Mouse (Mus musculus) midbrain, embryonic 16.5 days (tissue): Measurements from ENCODE around the gene Slc3a1. TPM values are rescaled to one million over a fixed set of nuclear protein-coding genes. Genes with fewer than 3 reads are reported as not detected.

Experiments used
- ATAC-seq: fragments of 200-750 bp; cut with Nextera tagmentation; 2 replicates; pipeline ENCODE4 v1.8.0; 2017; ENCODE audit warnings: moderate TSS enrichment
- H3K27ac ChIP-seq: fragments of 300-500 bp; sonication (generic); 2 replicates; pipeline ENCODE4 v1.5.1; 2014; ENCODE audit warnings: mild to moderate bottlenecking, low read length, mixed read lengths
- H3K27me3 ChIP-seq: fragments of 300-500 bp; sonication (generic); 2 replicates; pipeline ENCODE4 v1.6.1; 2014; ENCODE audit warnings: low read depth, low read length, mixed read lengths; ENCODE audit not compliant: control insufficient read depth, insufficient read depth
- H3K36me3 ChIP-seq: fragments of 300-500 bp; sonication (generic); 2 replicates; pipeline ENCODE4 v1.6.1; 2014; ENCODE audit warnings: mild to moderate bottlenecking, low read length, moderate library complexity, mixed read lengths; ENCODE audit not compliant: control insufficient read depth, insufficient read depth
- H3K4me1 ChIP-seq: fragments of 300-500 bp; sonication (generic); 2 replicates; pipeline ENCODE4 v1.6.1; 2014; ENCODE audit warnings: mild to moderate bottlenecking, low read length, mixed read lengths; ENCODE audit not compliant: control insufficient read depth, insufficient read depth
- H3K4me2 ChIP-seq: fragments of 300-500 bp; sonication (generic); 2 replicates; pipeline ENCODE4 v1.6.1; 2014; ENCODE audit warnings: mild to moderate bottlenecking, low read length, mixed read lengths
- H3K4me3 ChIP-seq: fragments of 300-500 bp; sonication (generic); 2 replicates; pipeline ENCODE4 v1.5.1; 2014; ENCODE audit warnings: low read depth, mild to moderate bottlenecking, low read length, moderate library complexity, mixed read lengths
- H3K9ac ChIP-seq: fragments of 300-500 bp; sonication (generic); 2 replicates; pipeline ENCODE4 v1.6.1; 2014; ENCODE audit warnings: low read depth, low read length, mixed read lengths
- H3K9me3 ChIP-seq: fragments of 300-500 bp; sonication (generic); replicated peaks from 2 replicates; pipeline ENCODE4 v1.6.1; 2014; ENCODE audit warnings: mild to moderate bottlenecking, low read length, mixed read lengths; ENCODE audit not compliant: control insufficient read depth, poor library complexity, severe bottlenecking
- WGBS: fragments of 180-500 bp; shearing (Covaris S2); extraction: QIAGEN DNeasy Blood & Tissue Kit; methylation state at CpG from one replicate; pipeline ENCODE4 v1.1.7; 2014; 5-methylcytosine and 5-hydroxymethylcytosine counted together
- polyA plus RNA-seq: library from polyadenylated mRNA; unstranded; fragments of >200 nt; fragmentation: Nextera tagmentation; extraction: Ambion mirVana; gene quantifications from 2 replicates; pipeline ENCODE4 v1.2.1, GENCODE M21; 2015

Gene Slc3a1
- polyA plus RNA-seq, 1 experiment from 2014 or later, result 0.20 TPM

GRCm38 (mm10) chr17:85027247-85027646, 929 bp upstream of the Slc3a1 start:
- H3K27me3 ChIP-seq, result no peaks in the 10 kb centered on the region

GRCm38 (mm10) chr17:85028797-85029196, 621 bp downstream of the Slc3a1 start:
- H3K9ac ChIP-seq, result no peak overlapping the region
- no peak for ATAC-seq
- 94% methylated on average over 10 of the region's 10 CpGs for WGBS

More at GRCm38 (mm10) chr17:85027247-85027646, 929 bp upstream of the Slc3a1 start:
- H3K4me1 ChIP-seq, result no peaks in the 10 kb centered on the region; the same call in 1 of the 2 replicates
- no peak for ATAC-seq
- WGBS, result 85% methylated on average over 3 of the region's 3 CpGs
- no peak overlapping the region for H3K9ac ChIP-seq
- H3K9me3 ChIP-seq, result no peaks in the 10 kb centered on the region
- no peak overlapping the region for H3K27ac ChIP-seq
- no peak overlapping the region for H3K4me3 ChIP-seq
- H3K36me3 ChIP-seq, result no peaks in the 10 kb centered on the region
- no peak overlapping the region for H3K4me2 ChIP-seq

GRCm38 (mm10) chr17:85030651-85031050, 2.5 kb downstream of the Slc3a1 start:
- WGBS, result 74% methylated on average over 5 of the region's 5 CpGs
- ATAC-seq, result no peak
- no peak overlapping the region for H3K4me3 ChIP-seq
- H3K27ac ChIP-seq, result no peak overlapping the region
- no peak overlapping the region for H3K9ac ChIP-seq
- H3K36me3 ChIP-seq, result no peaks in the 10 kb centered on the region
- H3K27me3 ChIP-seq, result no peaks in the 10 kb centered on the region
- H3K9me3 ChIP-seq, result no peaks in the 10 kb centered on the region
- H3K4me2 ChIP-seq, result no peak overlapping the region
- no peaks in the 10 kb centered on the region for H3K4me1 ChIP-seq

More at GRCm38 (mm10) chr17:85028797-85029196, 621 bp downstream of the Slc3a1 start:
- no peak overlapping the region for H3K27ac ChIP-seq
- no peaks in the 10 kb centered on the region for H3K27me3 ChIP-seq
- no peaks in the 10 kb centered on the region for H3K36me3 ChIP-seq
- H3K4me1 ChIP-seq, result no peaks in the 10 kb centered on the region; the same call in 1 of the 2 replicates
- no peak overlapping the region for H3K4me2 ChIP-seq
- H3K9me3 ChIP-seq, result no peaks in the 10 kb centered on the region
- no peak overlapping the region for H3K4me3 ChIP-seq

GRCm38 (mm10) chr17:85033087-85033486, 4.9 kb downstream of the Slc3a1 start:
- Histone ChIP-seq H3K27me3 (no peaks in the 10 kb centered on the region), H3K36me3 (no peaks in the 10 kb centered on the region), H3K9me3 (no peaks in the 10 kb centered on the region), H3K4me3 (no peak overlapping the region), H3K9ac (no peak overlapping the region), H3K4me1 (no peaks in the 10 kb centered on the region), H3K27ac (no peak overlapping the region), H3K4me2 (no peak overlapping the region)
- 88% methylated on average over 3 of the region's 3 CpGs for WGBS
- ATAC-seq, result no peak

GRCm38 (mm10) chr17:85034068-85034467, 5.9 kb downstream of the Slc3a1 start:
- no peaks in the 10 kb centered on the region for H3K36me3 ChIP-seq
- no peak overlapping the region for H3K4me2 ChIP-seq
- 60% methylated on average over 11 of the region's 11 CpGs for WGBS
- H3K9me3 ChIP-seq, result no peaks in the 10 kb centered on the region
- H3K27ac ChIP-seq, result no peak overlapping the region
- H3K4me1 ChIP-seq, result no peaks in the 10 kb centered on the region
- H3K27me3 ChIP-seq, result no peaks in the 10 kb centered on the region
- no peak overlapping the region for H3K9ac ChIP-seq
- H3K4me3 ChIP-seq, result no peak overlapping the region
- 0 out of 2 replicates have a peak, but pooled peaks have one; percentile 54 for ATAC-seq

GRCm38 (mm10) chr17:85037855-85038254, 9.7 kb downstream of the Slc3a1 start:
- H3K27ac ChIP-seq, result no peak overlapping the region
- ATAC-seq, result no peak
- no peak overlapping the region for H3K4me3 ChIP-seq
- 86% methylated on average over 5 of the region's 5 CpGs for WGBS
- H3K4me2 ChIP-seq, result no peak overlapping the region
- H3K36me3 ChIP-seq, result no peaks in the 10 kb centered on the region
- no peaks in the 10 kb centered on the region for H3K9me3 ChIP-seq
- no peak overlapping the region for H3K9ac ChIP-seq
- no peaks in the 10 kb centered on the region for H3K4me1 ChIP-seq
- H3K27me3 ChIP-seq, result no peaks in the 10 kb centered on the region

GRCm38 (mm10) chr17:85038311-85038710, 10.1 kb downstream of the Slc3a1 start:
- Histone ChIP-seq H3K27me3 (no peaks in the 10 kb centered on the region), H3K4me2 (no peak overlapping the region), H3K4me3 (no peak overlapping the region), H3K9me3 (no peaks in the 10 kb centered on the region), H3K27ac (no peak overlapping the region), H3K4me1 (no peaks in the 10 kb centered on the region), H3K36me3 (no peaks in the 10 kb centered on the region), H3K9ac (no peak overlapping the region)
- 91% methylated on average over 4 of the region's 4 CpGs for WGBS
- no peak for ATAC-seq

GRCm38 (mm10) chr17:85038761-85039160, 10.6 kb downstream of the Slc3a1 start:
- 97% methylated on average over 5 of the region's 5 CpGs for whole genome bisulfite sequencing
- Histone ChIP-seq H3K4me2 (no peak overlapping the region), H3K36me3 (no peaks in the 10 kb centered on the region), H3K27ac (no peak overlapping the region), H3K27me3 (no peaks in the 10 kb centered on the region), H3K4me1 (no peaks in the 10 kb centered on the region), H3K4me3 (no peak overlapping the region), H3K9ac (no peak overlapping the region), H3K9me3 (no peaks in the 10 kb centered on the region)
- ATAC-seq, result no peak

- 84% methylated on average over 7 of the region's 7 CpGs for WGBS
- no peak overlapping the region for H3K4me3 ChIP-seq
Measured at GRCm38 (mm10) chr17:85040913-85041312, 12.7 kb downstream of the Slc3a1 start.

More at GRCm38 (mm10) chr17:85040913-85041312, 12.7 kb downstream of the Slc3a1 start:
- H3K9ac ChIP-seq, result no peak overlapping the region
- H3K27ac ChIP-seq, result no peak overlapping the region
- no peaks in the 10 kb centered on the region for H3K9me3 ChIP-seq
- H3K27me3 ChIP-seq, result no peaks in the 10 kb centered on the region
- H3K36me3 ChIP-seq, result no peaks in the 10 kb centered on the region
- H3K4me2 ChIP-seq, result no peak overlapping the region
- ATAC-seq, result no peak
- H3K4me1 ChIP-seq, result no peaks in the 10 kb centered on the region
